Mouse (Mus musculus): Measurements from ENCODE around the gene Gid8. TPM values are rescaled to one million over a fixed set of nuclear protein-coding genes. Genes with fewer than 3 reads are reported as not detected.

The Gid8 gene
- total and polyA plus RNA-seq, 3 experiments = 52.8 to 65.5 TPM; not detected in 1

DNA sequence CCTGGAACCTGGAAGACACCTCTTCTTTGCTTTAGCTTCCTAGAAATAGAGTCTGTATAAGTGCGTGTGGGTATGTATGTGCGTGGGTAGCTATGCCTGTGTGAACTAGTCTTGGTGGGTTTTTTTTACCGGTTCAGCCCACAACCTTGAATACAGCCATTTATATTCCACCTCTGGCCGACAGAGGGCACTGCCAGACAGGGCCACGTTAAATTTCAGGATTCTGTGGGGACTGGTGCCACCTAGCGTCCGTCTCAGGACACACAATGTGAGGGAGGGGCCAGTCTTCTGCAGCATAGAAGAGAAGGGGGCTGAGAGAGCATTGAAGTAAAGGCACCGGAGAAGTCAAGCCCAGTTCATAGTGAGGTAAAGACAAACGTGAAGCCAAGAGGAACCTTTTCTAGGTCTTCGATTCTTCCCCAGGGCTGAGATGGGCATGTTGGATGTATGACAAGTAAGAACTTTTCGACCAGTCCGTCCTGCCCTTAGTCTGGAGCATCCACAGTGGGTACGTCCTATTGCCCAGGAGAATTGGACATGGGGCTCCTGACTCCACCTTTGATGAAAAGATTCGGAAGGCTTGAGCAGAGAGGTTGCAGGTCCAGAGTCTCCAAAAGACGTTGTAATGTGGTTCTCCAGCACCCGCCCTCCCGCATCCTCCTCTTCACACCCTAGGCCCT, 35.5 kb downstream of the Gid8 start (continued):
- TF ChIP-seq POLR2A (IDR thresholded peaks at IDR 0.05; ENCODE audit: control insufficient read depth in 1 of 2, insufficient read depth in 1 of 2, low read depth in 1 of 2, low read length in 2 of 2, poor library complexity in 1 of 2) = no peak
- TF ChIP-seq GATA1 (IDR thresholded peaks at IDR 0.05; ENCODE audit: low read depth, low read length) = no peak
- TF ChIP-seq SIN3A (IDR thresholded peaks at IDR 0.05; ENCODE audit: low read length) = peak; percentile 70
- 0 out of 2 replicates have a peak, but pooled peaks have one; percentile 44 for TF ChIP-seq HCFC1 (IDR thresholded peaks at IDR 0.05; ENCODE audit: low read depth, low read length)
- TF ChIP-seq RAD21 (IDR thresholded peaks at IDR 0.05; ENCODE audit: low read depth, low read length) = peak; percentile 100
- no peak for TF ChIP-seq POLR2AphosphoS2 (IDR thresholded peaks at IDR 0.05; ENCODE audit: low read length)
- no peak for TF ChIP-seq ZKSCAN1 (IDR thresholded peaks at IDR 0.05; ENCODE audit: low read depth, low read length)
- TF ChIP-seq POLR2AphosphoS5 (IDR thresholded peaks at IDR 0.05; ENCODE audit: borderline replicate concordance, low read depth, low read length) = no peak
- TF ChIP-seq CHD2 (IDR thresholded peaks at IDR 0.05; ENCODE audit: low read length) = no peak
- TF ChIP-seq NELFE (IDR thresholded peaks at IDR 0.05; ENCODE audit: low read depth, low read length) = no peak
- TF ChIP-seq MXI1 (IDR thresholded peaks at IDR 0.05; ENCODE audit: low read depth, low read length) = peak; percentile 60

DNA sequence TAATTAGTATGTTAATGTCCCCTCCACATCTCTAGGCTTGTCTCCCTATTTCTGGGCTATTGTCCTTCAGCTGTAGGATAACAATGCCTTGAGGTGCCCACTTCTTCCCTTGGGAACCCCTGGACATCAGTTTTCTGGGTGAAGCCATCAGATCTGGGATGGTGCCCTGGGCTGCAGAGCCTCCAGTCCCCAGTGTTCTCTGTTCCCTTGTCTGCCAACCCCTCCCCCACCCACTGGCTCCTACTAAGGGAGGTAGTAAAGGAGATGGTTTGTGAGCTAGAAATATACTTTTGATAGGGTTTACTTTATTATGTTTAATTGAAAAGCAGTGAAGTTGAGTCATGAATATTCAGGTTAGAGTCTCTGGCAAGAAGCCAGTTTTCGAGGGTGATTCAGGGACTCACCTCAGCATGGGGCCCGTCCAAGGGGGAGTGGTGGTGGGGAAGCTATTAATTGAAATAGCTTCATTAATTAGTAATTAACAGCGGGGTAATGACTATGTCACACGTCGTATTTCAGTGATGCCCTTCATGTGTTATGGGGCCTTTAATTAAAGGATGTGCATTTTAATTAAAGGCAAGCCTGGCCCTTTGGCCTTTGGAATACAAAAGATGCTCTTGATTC, 36.8 kb downstream of the Gid8 start:
- no peak for DNase-seq (ENCODE audit: low read depth, low spot score)
- Histone ChIP-seq H3K4me1 (ENCODE audit: control insufficient read depth in 1 of 2, insufficient read depth in 2 of 2, low read length in 2 of 2) (no peaks in the 10 kb centered on the region), H3K36me3 (ENCODE audit: control insufficient read depth in 1 of 2, insufficient read depth in 2 of 2, low read length in 2 of 2) (no peaks in the 10 kb centered on the region), H3K27me3 (ENCODE audit: control insufficient read depth in 1 of 2, insufficient read depth in 2 of 2, low read length in 2 of 2) (peaks cover 0 to 2% of the 10 kb centered on the region in 2 experiments; a peak in 1 of 4 replicates), H3K27ac (ENCODE audit: control insufficient read depth, low read depth, low read length) (no peak overlapping the region), H3K9ac (ENCODE audit: control insufficient read depth, low read depth, low read length, poor library complexity, severe bottlenecking) (no peak overlapping the region), H3K79me2 (ENCODE audit: control insufficient read depth, insufficient read depth, low read length, poor library complexity) (no peaks in the 10 kb centered on the region), H3K4me3 (ENCODE audit: control insufficient read depth in 1 of 2, insufficient read depth in 1 of 2, low read depth in 2 of 2, low read length in 2 of 2) (no peak overlapping the region), H3K9me3 (replicated peaks; ENCODE audit: insufficient read depth, low read length) (no peaks in the 10 kb centered on the region)
- TF ChIP-seq BHLHE40 (IDR thresholded peaks at IDR 0.05; ENCODE audit: borderline replicate concordance, low read depth, low read length) (no peak), CTCF (IDR thresholded peaks at IDR 0.05 in 2 of 3, conservative IDR thresholded peaks at IDR 0.05 in 1 of 3; ENCODE audit: control insufficient read depth in 1 of 3, insufficient read depth in 1 of 3, low read depth in 2 of 3, low read length in 3 of 3, poor library complexity in 1 of 3, severe bottlenecking in 1 of 3) (no peak)

DNA sequence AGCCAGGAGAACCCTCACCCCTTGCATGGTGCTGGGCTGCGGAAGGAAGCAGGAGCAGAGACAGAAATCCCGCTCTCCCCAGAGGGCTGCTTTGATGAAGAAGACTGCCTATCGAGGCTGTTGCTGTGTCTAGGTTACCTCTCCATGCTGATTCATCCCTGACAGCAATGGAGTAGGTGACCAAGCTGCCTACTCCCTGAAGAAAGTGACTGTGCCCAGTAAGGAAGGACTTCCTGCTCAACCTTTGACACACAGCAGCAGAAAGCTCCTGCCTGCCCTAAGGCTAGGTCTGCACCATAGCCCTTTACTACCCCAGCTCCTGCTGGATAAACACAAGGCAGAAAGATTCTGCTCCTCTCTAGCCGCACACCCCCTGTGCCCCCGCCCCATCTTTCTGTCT, 39.0 kb downstream of the Gid8 start:
- H3K27me3 ChIP-seq (ENCODE audit: control insufficient read depth in 1 of 2, insufficient read depth in 2 of 2, low read length in 2 of 2) = peaks cover 0 to 4% of the 10 kb centered on the region in 2 experiments; a peak in 2 of 4 replicates

More for the DNA sequence above, 39.0 kb downstream of the Gid8 start:
- Histone ChIP-seq H3K79me2 (ENCODE audit: control insufficient read depth, insufficient read depth, low read length, poor library complexity) (no peaks in the 10 kb centered on the region), H3K4me1 (ENCODE audit: control insufficient read depth in 1 of 2, insufficient read depth in 2 of 2, low read length in 2 of 2) (no peaks in the 10 kb centered on the region), H3K4me3 (ENCODE audit: control insufficient read depth in 1 of 2, insufficient read depth in 1 of 2, low read depth in 2 of 2, low read length in 2 of 2) (no peak overlapping the region), H3K9ac (ENCODE audit: control insufficient read depth, low read depth, low read length, poor library complexity, severe bottlenecking) (no peak overlapping the region), H3K27ac (ENCODE audit: control insufficient read depth, low read depth, low read length) (no peak overlapping the region), H3K9me3 (replicated peaks; ENCODE audit: insufficient read depth, low read length) (no peaks in the 10 kb centered on the region), H3K36me3 (ENCODE audit: control insufficient read depth in 1 of 2, insufficient read depth in 2 of 2, low read length in 2 of 2) (no peaks in the 10 kb centered on the region)
- no peak for DNase-seq (ENCODE audit: low read depth, low spot score)
- TF ChIP-seq SIN3A (IDR thresholded peaks at IDR 0.05; ENCODE audit: low read length) (no peak), BHLHE40 (IDR thresholded peaks at IDR 0.05; ENCODE audit: borderline replicate concordance, low read depth, low read length) (no peak), ZKSCAN1 (IDR thresholded peaks at IDR 0.05; ENCODE audit: low read depth, low read length) (no peak), GATA1 (IDR thresholded peaks at IDR 0.05; ENCODE audit: low read depth, low read length) (no peak), ELF1 (IDR thresholded peaks at IDR 0.05; ENCODE audit: low read depth, low read length) (no peak), POLR2AphosphoS5 (IDR thresholded peaks at IDR 0.05; ENCODE audit: borderline replicate concordance, low read depth, low read length) (no peak), HCFC1 (IDR thresholded peaks at IDR 0.05; ENCODE audit: low read depth, low read length) (no peak), ZMIZ1 (IDR thresholded peaks at IDR 0.05; ENCODE audit: low read depth, low read length) (no peak), RAD21 (IDR thresholded peaks at IDR 0.05; ENCODE audit: low read depth, low read length) (no peak), POLR2A (IDR thresholded peaks at IDR 0.05; ENCODE audit: control insufficient read depth in 1 of 2, insufficient read depth in 1 of 2, low read depth in 1 of 2, low read length in 2 of 2, poor library complexity in 1 of 2) (no peak)

Data from MEL (cell line).